Mouse (Mus musculus) right cerebral cortex, adult 18-20 months (tissue): ENCODE data around the gene Nanp.

ENCODE experiments used
- DNase-seq: peaks from one replicate; pipeline ENCODE4 v3.0.0; 2022; ENCODE audit warnings: mixed read lengths

Gene Nanp

DNA sequence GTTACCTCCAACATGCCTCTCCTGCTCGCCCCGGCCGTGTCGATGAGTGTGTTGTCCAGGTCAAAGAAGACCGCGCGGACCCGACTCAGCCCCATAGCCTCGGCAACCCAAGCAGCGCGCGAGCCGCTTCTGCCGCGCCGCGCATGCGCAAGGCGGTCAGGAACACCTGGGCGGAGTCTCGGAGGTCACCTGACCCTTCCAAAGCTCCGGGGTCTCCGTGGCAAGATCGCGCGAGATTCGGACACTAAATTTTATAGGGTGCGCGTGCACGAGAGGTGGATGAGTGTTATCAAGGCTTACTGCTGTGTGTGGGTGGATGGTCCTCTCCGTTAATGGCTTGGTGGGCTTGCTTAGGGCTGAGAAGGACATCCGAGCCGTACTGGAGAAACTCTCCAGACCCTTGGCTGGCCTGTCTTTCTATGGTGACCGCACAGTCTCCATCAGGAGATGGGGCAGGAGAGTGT lies at the start of gene Nanp, which contains the start of gene Ninl:
Nanp (minus strand) TSS at position 167 of the 464 bp plus-strand sequence.
Ninl (minus strand) TSS at position 151 of the 464 bp plus-strand sequence.
- DNase-seq: peak; percentile 93

DNA sequence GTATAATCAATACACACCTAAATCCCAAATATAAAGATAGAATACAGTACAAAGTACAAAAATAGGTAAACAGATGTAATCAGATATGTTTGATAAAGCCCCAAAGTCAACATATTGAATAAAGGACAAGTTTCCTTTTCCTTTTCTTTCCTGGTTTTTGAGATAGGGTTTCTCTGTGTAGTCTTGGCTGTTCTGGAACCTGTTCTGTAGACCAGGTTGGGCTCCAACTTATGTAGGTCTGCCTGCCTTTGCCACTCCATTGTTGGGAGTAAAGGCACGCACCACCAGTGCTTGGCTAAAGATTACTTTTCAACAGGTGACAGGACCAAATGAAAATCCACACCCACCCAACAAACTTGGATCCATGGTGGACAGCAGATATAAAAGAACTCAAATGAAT lies 17.4 kb upstream of the Nanp start:
- DNase-seq: no peak

- no peak for DNase-seq
These were observed 1.2 kb upstream of the Nanp start for GRCm38 (mm10) chr2:151040411-151040810.

DNA sequence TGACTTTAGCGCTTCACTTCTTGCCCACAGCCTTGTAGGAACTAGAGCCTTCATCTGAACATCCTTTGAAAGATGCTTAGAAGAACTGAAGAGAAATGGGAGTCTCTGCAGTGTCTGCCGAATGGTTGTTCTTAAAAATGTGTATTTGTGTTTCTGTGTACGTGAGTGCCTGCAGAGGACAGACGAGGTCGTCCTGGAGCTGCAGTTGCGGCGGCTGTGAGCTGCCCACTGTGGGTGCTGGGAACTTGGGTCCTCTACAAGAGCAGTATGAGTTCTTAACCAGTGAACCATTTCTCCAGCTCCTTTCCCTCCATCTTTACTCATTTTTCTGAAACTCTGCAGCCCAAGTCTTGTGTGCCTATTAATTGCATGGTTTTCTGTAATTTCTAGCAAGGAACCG lies 528 bp upstream of the Nanp start:
- DNase-seq: no peak

GRCm38 (mm10) chr2:151038811-151039222 lies 381 bp downstream of the Nanp start:
- no peak for DNase-seq

- DNase-seq: peak; percentile 4
These were observed 1.2 kb downstream of the Nanp start for GRCm38 (mm10) chr2:151037876-151038552.

- no peak for DNase-seq
These were observed 1.9 kb downstream of the Nanp start for GRCm38 (mm10) chr2:151037292-151037691.

- no peak for DNase-seq
These were observed 2.5 kb downstream of the Nanp start for GRCm38 (mm10) chr2:151036721-151037120.

DNA sequence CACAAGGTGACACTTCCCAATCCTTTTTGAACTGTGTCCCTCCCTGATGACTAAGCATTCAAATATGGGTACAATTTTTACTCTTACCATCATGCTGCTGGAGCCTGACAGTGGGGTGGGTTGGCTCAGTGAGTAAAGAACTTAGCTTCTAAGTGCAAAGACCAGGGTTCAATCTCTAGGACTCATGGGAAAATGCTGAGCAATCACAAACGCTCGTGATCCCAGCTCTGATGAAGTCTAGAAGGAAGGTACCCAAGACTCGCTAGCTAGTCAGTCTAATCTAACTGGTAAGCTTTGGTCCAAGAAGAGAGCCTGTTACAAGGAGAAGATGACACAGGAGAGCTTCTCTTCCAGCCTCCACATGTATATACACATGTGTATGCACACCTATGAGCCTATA lies 4.8 kb downstream of the Nanp start:
- DNase-seq: no peak

GRCm38 (mm10) chr2:151021158-151021557 lies 18.0 kb downstream of the Nanp start:
- no peak for DNase-seq

GRCm38 (mm10) chr2:151015316-151015715 lies 23.9 kb downstream of the Nanp start:
- DNase-seq: no peak

GRCm38 (mm10) chr2:151011273-151011672 lies 27.9 kb downstream of the Nanp start:
- DNase-seq: no peak

- DNase-seq: no peak
These were observed 29.6 kb downstream of the Nanp start for GRCm38 (mm10) chr2:151009515-151010085.

DNA sequence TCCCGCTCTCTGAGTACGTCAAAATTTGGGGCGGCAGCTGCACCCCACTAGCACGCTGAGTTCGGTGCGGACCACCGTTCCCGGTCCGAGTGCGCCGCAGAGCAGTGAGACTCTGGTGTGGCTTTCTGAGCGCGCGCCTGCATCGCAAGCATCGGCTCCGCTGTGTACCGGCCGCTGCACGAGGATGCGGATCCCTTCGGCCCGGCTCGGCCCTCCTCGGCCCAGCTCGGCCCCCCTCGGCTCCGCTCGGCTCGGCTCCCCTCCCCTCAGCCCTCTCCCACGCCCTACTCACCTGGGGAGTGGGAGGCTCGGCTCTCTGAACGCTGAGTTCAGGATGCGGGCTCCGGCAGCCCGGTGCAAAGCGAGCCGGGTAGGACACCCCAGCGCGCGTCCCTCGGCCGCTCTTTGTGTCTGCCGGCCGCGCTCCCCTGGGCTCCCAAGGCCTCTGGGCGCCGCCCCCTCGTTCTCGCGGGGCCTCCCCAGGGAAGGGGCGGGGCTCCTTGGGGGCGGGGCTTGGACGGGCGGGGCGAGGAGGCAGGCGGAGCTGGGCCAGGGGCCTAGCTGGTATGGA lies 30.2 kb downstream of the Nanp start:
- DNase-seq: peak; percentile 69

- no peak for DNase-seq
These were observed 30.7 kb downstream of the Nanp start for GRCm38 (mm10) chr2:151008517-151008932.

DNA sequence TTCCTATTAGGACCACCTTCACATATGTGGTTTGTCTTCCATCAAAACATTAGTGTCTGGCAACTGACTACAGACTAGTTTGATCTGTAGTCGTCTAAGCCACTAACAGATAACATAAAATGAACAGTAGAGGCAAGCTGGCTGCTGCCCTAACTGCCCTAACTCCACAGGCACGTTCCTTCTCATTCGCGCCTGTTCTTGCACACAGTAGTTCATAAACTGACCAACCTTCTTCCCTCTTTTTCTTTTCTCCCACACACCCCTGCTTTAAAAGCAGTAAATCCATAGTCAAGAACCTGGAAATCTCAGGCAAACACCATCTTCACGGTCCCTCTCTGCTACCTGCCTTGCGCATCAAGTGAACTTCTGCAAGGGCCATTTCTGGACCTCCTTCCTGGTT lies 31.2 kb downstream of the Nanp start:
- no peak for DNase-seq

DNA sequence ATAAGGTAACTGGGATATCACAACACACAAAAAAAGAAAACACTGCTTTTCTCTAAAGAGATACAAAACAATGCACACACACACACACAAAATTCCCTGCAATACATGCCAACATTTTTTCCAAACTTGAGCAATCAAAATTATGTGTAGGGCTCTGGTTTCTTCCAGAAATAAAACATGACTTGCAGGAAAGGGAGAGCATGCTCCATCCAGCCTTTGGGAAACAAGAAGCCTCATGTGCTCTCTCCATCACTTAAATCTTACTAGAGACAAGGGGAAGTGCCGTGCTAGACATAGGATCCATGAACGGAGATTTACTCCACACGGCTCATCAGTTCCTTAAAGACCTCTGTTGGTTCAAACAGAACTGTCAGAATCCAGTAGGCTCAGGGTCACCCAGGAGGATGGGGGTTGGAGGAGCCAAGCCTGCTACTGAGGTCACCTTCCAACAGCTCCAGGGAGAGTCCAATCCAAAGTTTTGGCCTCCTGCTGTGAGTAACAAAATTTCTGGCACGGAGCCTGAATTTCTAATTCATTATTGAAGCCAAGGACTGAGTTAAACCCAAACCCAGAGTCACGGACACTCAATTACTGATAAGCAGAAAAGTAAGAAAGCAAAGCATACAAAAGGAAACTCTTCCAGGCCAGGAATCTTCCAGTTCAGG lies 32.8 kb downstream of the Nanp start:
- DNase-seq: no peak

GRCm38 (mm10) chr2:151004390-151004789 lies 34.8 kb downstream of the Nanp start:
- DNase-seq: no peak

DNA sequence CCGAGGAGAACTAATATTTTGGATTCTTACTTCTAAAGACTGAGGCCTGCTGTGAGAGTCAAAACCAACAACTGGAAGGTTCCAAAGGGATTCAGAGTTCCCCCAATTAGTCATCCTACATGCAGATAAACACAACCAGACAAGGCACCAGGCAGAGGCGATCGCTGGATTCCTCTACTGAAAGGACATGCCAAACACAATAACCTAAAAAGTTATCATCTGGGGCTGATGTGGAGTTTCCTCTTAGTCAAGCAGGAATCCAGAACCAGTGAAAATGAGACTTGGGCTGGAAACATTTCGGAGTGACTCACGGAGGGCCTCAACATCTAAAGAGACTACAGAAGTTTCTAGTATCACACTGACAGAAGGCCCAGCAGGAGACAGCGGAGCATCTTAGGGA lies 35.4 kb downstream of the Nanp start:
- no peak for DNase-seq

DNA sequence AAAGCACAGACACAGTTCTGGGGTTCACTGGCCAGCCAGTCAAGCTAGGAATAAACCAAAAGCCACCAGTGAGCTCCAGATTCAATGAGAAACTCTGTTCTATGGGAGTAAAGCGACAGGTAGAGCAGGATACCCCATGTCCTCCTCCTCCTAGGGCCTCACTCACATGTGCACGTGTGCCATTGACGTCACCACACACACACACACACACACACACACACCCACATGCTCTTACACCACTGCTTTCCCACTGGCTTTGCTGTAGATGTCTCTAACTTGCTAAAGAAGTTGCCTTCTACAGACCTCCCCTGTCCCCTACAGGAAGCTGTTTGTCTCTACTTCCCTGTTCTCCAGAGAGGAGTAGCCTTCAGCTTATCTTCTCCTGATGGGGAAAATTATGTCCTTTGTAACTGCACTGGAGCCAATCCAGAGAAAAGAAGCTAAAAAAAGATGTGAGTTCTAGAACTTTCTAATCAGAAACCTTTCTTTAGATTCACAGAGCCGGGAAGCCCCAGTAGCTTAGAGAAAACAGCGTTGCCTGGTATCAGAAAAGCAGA lies 37.5 kb downstream of the Nanp start:
- no peak for DNase-seq

- DNase-seq: peak; percentile 64
These were observed 38.6 kb downstream of the Nanp start for GRCm38 (mm10) chr2:151000402-151001178.

GRCm38 (mm10) chr2:150999021-150999420 lies 40.2 kb downstream of the Nanp start:
- no peak for DNase-seq

DNA sequence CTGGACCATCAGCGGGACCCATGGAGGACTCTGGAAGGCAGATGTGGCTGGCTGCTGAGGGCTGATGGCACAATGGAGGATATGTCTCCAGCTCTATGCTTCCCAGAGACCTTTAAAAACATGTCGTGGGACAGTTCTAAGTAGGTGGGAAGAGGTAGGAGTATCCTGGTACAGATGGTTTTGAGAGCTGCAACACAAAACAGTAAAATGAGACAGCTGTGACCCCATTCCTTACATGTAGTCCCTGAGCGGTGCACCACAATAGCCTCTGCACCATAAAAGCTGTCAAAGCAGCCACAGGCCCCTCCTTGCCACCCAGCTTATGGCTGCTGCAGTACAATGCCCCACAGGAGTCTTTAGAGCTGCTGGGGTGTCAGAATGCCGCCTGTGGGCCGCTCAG lies 41.6 kb downstream of the Nanp start:
- DNase-seq: peak; percentile 20
